Mouse (Mus musculus) hindbrain, embryonic 12.5 days (tissue): ENCODE data around the gene Dock11. TPM values are rescaled to one million over a fixed set of nuclear protein-coding genes. Genes with fewer than 3 reads are reported as not detected.

Source experiments
- polyA plus RNA-seq: library from polyadenylated mRNA; unstranded; fragments of >200 nt; fragmentation: Nextera tagmentation; extraction: Ambion mirVana; gene quantifications from 2 replicates; pipeline ENCODE4 v1.2.1, GENCODE M21; 2016

The Dock11 gene
- polyA plus RNA-seq, 1 experiment from 2014 or later = 23.6 TPM

Other genes starting within 250 kb of the Dock11 start
- gene Il13ra1, start 223.3 kb downstream of the Dock11 start, polyA plus RNA-seq = 5.4 and 5.5 TPM in 2 replicates